Comparison of ENCODE assay signal across 22 mouse cellular contexts in the genomic region with DNA sequence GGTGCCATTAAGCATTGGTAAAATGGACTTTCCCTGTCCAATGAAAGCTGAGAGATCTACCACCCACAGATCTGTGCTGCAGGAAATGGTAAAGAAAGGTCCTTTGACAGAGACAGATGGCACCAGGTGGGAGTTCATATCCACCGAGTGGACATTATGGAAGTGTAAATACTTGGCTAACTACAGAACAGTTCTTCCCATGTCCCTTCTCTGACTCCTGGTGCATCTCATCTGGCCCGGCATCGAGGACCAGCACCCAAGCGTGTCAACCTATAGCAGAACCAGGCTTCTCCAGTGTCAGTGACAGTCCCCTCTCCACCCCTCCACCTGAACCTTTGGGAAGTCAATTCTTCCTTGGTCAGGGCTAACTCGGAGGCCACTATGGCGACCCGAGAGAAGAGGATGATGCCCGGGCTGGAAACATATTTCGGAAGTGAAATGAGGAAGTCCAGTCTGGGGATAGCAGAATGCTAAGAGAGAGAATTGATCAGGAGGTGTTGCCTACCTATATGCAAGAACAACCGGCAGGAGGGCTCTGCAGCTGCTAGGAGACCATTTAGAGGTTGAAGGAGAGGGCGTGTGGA. TPM values are rescaled to one million over a fixed set of nuclear protein-coding genes. Genes with fewer than 3 reads are reported as not detected.
DNase-seq lines count a peak whose midpoint lies in the region; ATAC-seq and TF ChIP-seq lines count a peak whose summit lies in the region.
"Had no signal": no experiment of that assay in that cellular context is flagged by ENCODE, and none has a peak within 500 bp of the region (broad histone marks: within the 10 kb centered on the region; RNA-seq: fewer than 3 reads in every experiment).

No protein-coding gene starts in this region.

- H3K4me1 ChIP-seq in intestine, embryonic 14.5 days (replicated peaks; ENCODE audit: control insufficient read depth, insufficient read depth, low read length), result peaks cover 12% of the 10 kb centered on the region
- H3K4me1 ChIP-seq in intestine, embryonic 16.5 days (ENCODE audit: control insufficient read depth, insufficient read depth, low read length), result peaks cover 4% of the 10 kb centered on the region
- H3K4me1 ChIP-seq in bone marrow macrophage, adult 2 months (ENCODE audit: control insufficient read depth, insufficient read depth, low read length), result peaks cover 44% of the 10 kb centered on the region

- H3K4me3 ChIP-seq in intestine, embryonic 14.5 days (ENCODE audit: low read depth, low read length), result no peak overlapping the region
- no peak overlapping the region for H3K4me3 ChIP-seq in intestine, embryonic 16.5 days (ENCODE audit: low read length)
- H3K4me3 ChIP-seq in bone marrow macrophage, adult 2 months (ENCODE audit: insufficient read depth, low read length), result no peak overlapping the region
- H3K4me3 ChIP-seq in macrophage (ENCODE audit: inconsistent target), result no peak overlapping the region
- H3K4me3 ChIP-seq: embryonic facial prominence, embryonic 15.5 days; heart, embryonic 15.5 days; hindbrain, embryonic 13.5 days; kidney, embryonic 15.5 days; midbrain, embryonic 13.5 days; myocyte had no signal

- DNase-seq in intestine, embryonic 14.5 days (ENCODE audit: low spot score), result peak; percentile 28
- DNase-seq in B cell, adult 2 months, result peak; percentile 25 to 32
- DNase-seq in thymus, adult 18-20 months, result no peak
- no peak for DNase-seq in ovary, postnatal 10 days (ENCODE audit: low spot score)
- DNase-seq in spleen, postnatal 14 days (ENCODE audit: low spot score in 2 of 2), result no peak
- DNase-seq: adrenal gland, postnatal 10 days; cerebellum, postnatal 14 days; embryo, embryonic 11 days; lung, embryonic 14.5 days; lung, postnatal 36 days; retina, postnatal 1 day; thymus, postnatal 4 days had no signal

- no peaks in the 10 kb centered on the region for H3K27me3 ChIP-seq in intestine, embryonic 14.5 days (replicated peaks; ENCODE audit: control insufficient read depth, insufficient read depth, low read length)
- H3K27me3 ChIP-seq in intestine, embryonic 16.5 days (replicated peaks; ENCODE audit: control insufficient read depth, insufficient read depth, low read length), result no peaks in the 10 kb centered on the region
- H3K27me3 ChIP-seq: embryonic facial prominence, embryonic 15.5 days; heart, embryonic 15.5 days; hindbrain, embryonic 13.5 days; kidney, embryonic 15.5 days; midbrain, embryonic 13.5 days had no signal

- no peak for TF ChIP-seq POLR2A in bone marrow macrophage, adult 2 months (IDR thresholded peaks at IDR 0.05; ENCODE audit: borderline replicate concordance, low read depth, low read length)

- ATAC-seq in intestine, embryonic 14.5 days (replicated peaks; ENCODE audit: low FRiP score, low TSS enrichment, low read depth), result no peak
- no peak for ATAC-seq in intestine, embryonic 16.5 days
- ATAC-seq: activated CD4-positive, CD25-positive, alpha-beta regulatory T cell, adult 4 months; midbrain, embryonic 13.5 days had no signal

- no peak overlapping the region for H3K4me2 ChIP-seq in intestine, embryonic 14.5 days (ENCODE audit: low read length)
- H3K4me2 ChIP-seq in intestine, embryonic 16.5 days (ENCODE audit: low read depth, low read length), result no peak overlapping the region
- H3K4me2 ChIP-seq: embryonic facial prominence, embryonic 15.5 days; heart, embryonic 15.5 days; hindbrain, embryonic 13.5 days; kidney, embryonic 15.5 days; lung, embryonic 14.5 days; midbrain, embryonic 13.5 days had no signal

- H3K27ac ChIP-seq in intestine, embryonic 14.5 days (ENCODE audit: low read depth), result no peak overlapping the region
- H3K27ac ChIP-seq in intestine, embryonic 16.5 days (ENCODE audit: low read length), result no peak overlapping the region
- H3K27ac ChIP-seq in bone marrow macrophage, adult 2 months (ENCODE audit: insufficient read depth, low read depth, low read length), result peak overlapping the region; percentile 36
- peak overlapping the region; percentile 36 for H3K27ac ChIP-seq in macrophage
- H3K27ac ChIP-seq: embryonic facial prominence, embryonic 15.5 days; heart, embryonic 15.5 days; hindbrain, embryonic 13.5 days; kidney, embryonic 15.5 days; midbrain, embryonic 13.5 days had no signal

- H3K9ac ChIP-seq in intestine, embryonic 14.5 days (ENCODE audit: low read length), result no peak overlapping the region
- H3K9ac ChIP-seq in intestine, embryonic 16.5 days (ENCODE audit: low read depth, low read length), result no peak overlapping the region
- H3K9ac ChIP-seq: embryonic facial prominence, embryonic 15.5 days; heart, embryonic 15.5 days; hindbrain, embryonic 13.5 days; kidney, embryonic 15.5 days; lung, embryonic 14.5 days; midbrain, embryonic 13.5 days had no signal

- TF ChIP-seq CTCF in bone marrow macrophage, adult 2 months (IDR thresholded peaks at IDR 0.05; ENCODE audit: low read depth, low read length), result no peak

- H3K9me3 ChIP-seq in intestine, embryonic 14.5 days (ENCODE audit: control insufficient read depth, low read length), result no peaks in the 10 kb centered on the region
- H3K9me3 ChIP-seq in intestine, embryonic 16.5 days (ENCODE audit: control insufficient read depth, low read length), result no peaks in the 10 kb centered on the region
- H3K9me3 ChIP-seq: embryonic facial prominence, embryonic 15.5 days; heart, embryonic 15.5 days; hindbrain, embryonic 13.5 days; kidney, embryonic 15.5 days; midbrain, embryonic 13.5 days had no signal

- no peaks in the 10 kb centered on the region for H3K79me2 ChIP-seq in macrophage (ENCODE audit: inconsistent target)

- H3K36me3 ChIP-seq in intestine, embryonic 14.5 days (ENCODE audit: control insufficient read depth, insufficient read depth, low read length), result no peaks in the 10 kb centered on the region
- H3K36me3 ChIP-seq in intestine, embryonic 16.5 days (ENCODE audit: control insufficient read depth, insufficient read depth, low read length), result no peaks in the 10 kb centered on the region
- no peaks in the 10 kb centered on the region for H3K36me3 ChIP-seq in macrophage (ENCODE audit: inconsistent target)
- H3K36me3 ChIP-seq: embryonic facial prominence, embryonic 15.5 days; heart, embryonic 15.5 days; hindbrain, embryonic 13.5 days; kidney, embryonic 15.5 days; midbrain, embryonic 13.5 days had no signal

- 85% methylated on average over 11 of the region's 11 CpGs for WGBS in intestine, embryonic 14.5 days
- 81% methylated on average over 11 of the region's 11 CpGs for WGBS in intestine, embryonic 16.5 days
- WGBS in macrophage (ENCODE audit: missing documents), result 54% methylated on average over 11 of the region's 11 CpGs

RNA-seq across cellular contexts. Expression of a gene that starts 49.4 kb away (rescaled TPM):
- polyA plus RNA-seq in intestine, embryonic 14.5 days (2014; fragmentation: Nextera tagmentation; extraction: Ambion mirVana), result 27.3 and 31.9 TPM in 2 replicates
- polyA plus RNA-seq in intestine, embryonic 16.5 days (2015; fragmentation: Nextera tagmentation; extraction: Ambion mirVana), result 19.2 and 22.7 TPM in 2 replicates
- 122 and 133 TPM in 2 replicates for polyA plus RNA-seq in bone marrow macrophage, adult 2 months (2012; ENCODE audit: insufficient read depth, insufficient read length, missing spikeins)
- total RNA-seq in macrophage (2018; cell fraction: chromatin; rRNA removed), result 1,000 to 10,000 TPM in 5 of 26 experiments, 100 to 1,000 TPM in 21; 253 to 2,419 (median 417) TPM
- total RNA-seq in macrophage (2018; cell fraction: cytosol; rRNA removed), result 100 to 1,000 TPM in 4 of 26 experiments, 10 to 100 TPM in 22; 34.6 to 197 (median 49.3) TPM
- 100 to 1,000 TPM; 124 to 913 (median 217) TPM for total RNA-seq in macrophage (2018; cell fraction: nucleus; rRNA removed)
- polyA plus RNA-seq in macrophage (2018), result 40.1 to 42.3 TPM (median 40.3 TPM) in 3 replicates

Comparison
In these comparisons a context has a peak if more than half of its experiments do, and no peak if none do; other contexts are left out.
1. DNase-seq: peak in intestine, embryonic 14.5 days (single experiment) and B cell, adult 2 months (2 of 2); none in thymus, adult 18-20 months (0 of 2), ovary, postnatal 10 days (single experiment) and spleen, postnatal 14 days (0 of 2).
2. H3K27ac ChIP-seq: peak in bone marrow macrophage, adult 2 months (single experiment) and macrophage (single experiment); none in intestine, embryonic 14.5 days (single experiment) and intestine, embryonic 16.5 days (single experiment).